Mouse (Mus musculus) erythroblast, embryonic 14.5 days (primary cell): ENCODE results near the gene Rpl6.

Experiments
- GATA1 ChIP-seq: IDR thresholded peaks from 2 replicates; pipeline ENCODE4 v1.6.1; 2012; ENCODE audit warnings: low read length, inconsistent platforms, mixed read lengths
- TAL1 ChIP-seq: IDR thresholded peaks from 3 replicates; pipeline ENCODE4 v1.6.1; 2012; ENCODE audit warnings: low read length, inconsistent platforms, mixed read lengths

DNA sequence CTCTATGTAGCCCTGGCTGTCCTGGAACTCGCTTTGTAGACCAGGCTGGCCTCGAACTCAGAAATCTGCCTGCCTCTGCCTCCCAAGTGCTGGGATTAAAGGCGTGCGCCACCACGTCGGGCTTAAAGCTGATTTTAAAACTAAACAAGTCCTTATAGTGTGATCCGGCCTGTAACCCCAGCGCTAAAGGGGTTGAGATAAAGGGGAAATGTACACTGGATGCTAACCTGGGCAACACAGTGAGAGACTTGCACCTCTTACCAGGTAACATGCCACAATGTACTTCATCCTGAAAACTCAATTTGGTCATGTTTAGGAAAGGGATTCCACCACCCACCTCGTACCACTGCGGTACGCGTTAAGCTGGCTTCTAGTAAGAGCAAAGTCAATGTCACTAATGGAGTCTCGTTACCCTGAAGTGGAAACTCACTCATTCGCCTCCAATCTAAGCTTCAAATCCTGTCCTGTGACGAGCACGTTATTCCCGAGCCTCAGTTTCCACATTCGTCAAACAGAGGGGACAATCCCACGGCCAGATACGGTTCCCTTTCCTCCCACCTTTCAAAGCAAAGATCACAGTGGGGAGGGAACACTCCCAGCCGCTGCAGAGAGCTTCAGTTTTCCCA, 14.0 kb upstream of the Rpl6 start:
- TF ChIP-seq GATA1 (no peak), TAL1 (no peak)
